Mouse (Mus musculus) brain, embryonic 14.5 days (tissue): ENCODE measurements around the gene Ibtk.

ENCODE experiments used
- CTCF ChIP-seq: fragments of 200-500 bp; IDR thresholded peaks from 2 replicates; pipeline ENCODE4 v1.5.1; 2012; ENCODE audit warnings: inconsistent platforms, mild to moderate bottlenecking, moderate library complexity, borderline replicate concordance; ENCODE audit not compliant: insufficient read depth, insufficient read length; ENCODE audit errors: extremely low read depth
- POLR2A ChIP-seq: fragments of 200-500 bp; IDR thresholded peaks from 2 replicates; pipeline ENCODE4 v1.6.1; 2012; ENCODE audit warnings: mild to moderate bottlenecking, inconsistent platforms, borderline replicate concordance; ENCODE audit not compliant: poor library complexity, insufficient read depth, insufficient read length, severe bottlenecking; ENCODE audit errors: extremely low read depth

DNA sequence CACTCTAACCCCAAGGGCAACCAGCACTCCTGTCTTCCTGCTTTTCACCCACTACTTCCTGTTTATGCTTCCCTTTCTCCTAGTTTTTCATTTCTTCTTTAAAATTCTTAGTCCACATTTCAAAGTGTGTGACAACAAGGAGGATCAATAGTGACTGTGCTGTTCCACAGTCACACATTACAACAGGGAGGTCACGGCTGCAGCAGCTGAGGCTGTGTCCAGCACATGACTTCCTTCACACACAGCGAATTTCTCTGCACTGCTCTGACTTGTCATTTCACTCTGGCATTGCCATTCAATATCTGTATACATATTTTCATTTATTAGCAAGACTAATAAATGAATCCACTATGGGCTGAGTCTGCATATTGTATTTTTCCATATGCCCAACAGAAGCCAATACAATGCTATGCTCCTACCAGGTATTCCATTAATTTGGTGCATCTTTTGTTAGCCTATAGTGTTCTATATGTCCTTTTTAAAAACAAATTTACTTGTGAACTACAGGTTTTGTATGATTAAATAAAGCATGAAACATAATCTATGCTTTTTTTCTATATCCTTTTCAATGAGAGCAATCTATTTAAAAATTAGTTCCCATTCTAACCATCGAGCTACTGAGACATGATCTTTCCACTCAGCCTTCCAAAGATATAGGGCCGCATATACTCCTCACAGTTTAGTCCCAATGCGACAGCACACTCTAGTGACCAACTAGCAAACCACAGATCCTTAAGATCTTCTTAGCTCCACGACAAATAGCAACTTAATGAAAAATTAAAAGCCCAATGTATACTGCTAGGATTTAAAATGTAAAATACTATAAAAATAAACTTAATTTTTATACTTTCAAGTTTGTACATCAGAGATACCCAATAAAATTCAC is 55.7 kb downstream of the Ibtk start:
- peak; percentile 68; the same call in 1 of the 2 replicates for TF ChIP-seq CTCF
- no peak for TF ChIP-seq POLR2A
